Mouse (Mus musculus): ENCODE results near the gene Gna12. TPM values are rescaled to one million over a fixed set of nuclear protein-coding genes. Genes with fewer than 3 reads are reported as not detected.
A peak's percentile ranks its signal among the peaks of the same experiment; 100 is the strongest.

Gene Gna12
- polyA plus RNA-seq (2016; fragmentation: Nextera tagmentation; extraction: Ambion mirVana): 11.4 and 14.1 TPM in 2 replicates

- H3K27me3 ChIP-seq (replicated peaks; ENCODE audit: low read depth, poor library complexity, severe bottlenecking): no peaks in the 10 kb centered on the region
- H3K4me3 ChIP-seq: peak within 1 kb of the TSS; percentile 84
- peak within 1 kb of the TSS; percentile 92 for H3K27ac ChIP-seq (replicated peaks)
- peak; percentile 98 for DNase-seq (ENCODE audit: low spot score)
- peaks cover 37% of the 10 kb centered on the region for H3K4me1 ChIP-seq
- H3K36me3 ChIP-seq (replicated peaks): peaks cover 8% of the 10 kb centered on the region
- WGBS: under 1% methylated on average over 49 of the region's 49 CpGs
- no peaks in the 10 kb centered on the region for H3K9me3 ChIP-seq
Measured at GRCm38 (mm10) chr5:140830314-140831063, at the start of gene Gna12. Gene Gna12 (minus strand): TSS chr5:140830431.

- WGBS: 66% methylated on average over 6 of the region's 6 CpGs
- H3K27me3 ChIP-seq (replicated peaks; ENCODE audit: low read depth, poor library complexity, severe bottlenecking): no peaks in the 10 kb centered on the region
- H3K4me1 ChIP-seq: peaks cover 1% of the 10 kb centered on the region
- no peaks in the 10 kb centered on the region for H3K36me3 ChIP-seq (replicated peaks)
- H3K4me3 ChIP-seq: no peak overlapping the region
- H3K9me3 ChIP-seq: no peaks in the 10 kb centered on the region
- no peak for DNase-seq (ENCODE audit: low spot score)
- H3K27ac ChIP-seq (replicated peaks): no peak overlapping the region
Measured at GRCm38 (mm10) chr5:140878644-140879043, 48.4 kb upstream of the Gna12 start.

- Histone ChIP-seq H3K4me1 (peaks cover 32% of the 10 kb centered on the region), H3K9me3 (no peaks in the 10 kb centered on the region), H3K4me3 (no peak overlapping the region), H3K27ac (replicated peaks) (peak overlapping the region; percentile 63; the same call in 1 of the 2 replicates), H3K27me3 (replicated peaks; ENCODE audit: low read depth, poor library complexity, severe bottlenecking) (0 out of 2 replicates have a peak, but pooled peaks cover 3% of the 10 kb centered on the region), H3K36me3 (replicated peaks) (no peaks in the 10 kb centered on the region)
- WGBS: 81% methylated on average over 6 of the region's 6 CpGs
- DNase-seq (ENCODE audit: low spot score): no peak
Measured at GRCm38 (mm10) chr5:140873736-140874307, 43.6 kb upstream of the Gna12 start.

- H3K36me3 ChIP-seq (replicated peaks): no peaks in the 10 kb centered on the region
- DNase-seq (ENCODE audit: low spot score): peak; percentile 46
- 16% methylated on average over 18 of the region's 18 CpGs for WGBS
- no peaks in the 10 kb centered on the region for H3K9me3 ChIP-seq
- peaks cover 32% of the 10 kb centered on the region for H3K4me1 ChIP-seq
- peak overlapping the region; percentile 63 for H3K27ac ChIP-seq (replicated peaks)
- H3K4me3 ChIP-seq: peak overlapping the region; percentile 31
- 0 out of 2 replicates have a peak, but pooled peaks cover 3% of the 10 kb centered on the region for H3K27me3 ChIP-seq (replicated peaks; ENCODE audit: low read depth, poor library complexity, severe bottlenecking)
Measured at GRCm38 (mm10) chr5:140873039-140873551, 42.9 kb upstream of the Gna12 start.

- Histone ChIP-seq H3K27me3 (replicated peaks; ENCODE audit: low read depth, poor library complexity, severe bottlenecking) (0 out of 2 replicates have a peak, but pooled peaks cover 3% of the 10 kb centered on the region), H3K4me3 (peak overlapping the region; percentile 31), H3K4me1 (peaks cover 32% of the 10 kb centered on the region), H3K27ac (replicated peaks) (peak overlapping the region; percentile 63), H3K9me3 (no peaks in the 10 kb centered on the region), H3K36me3 (replicated peaks) (no peaks in the 10 kb centered on the region)
- 16% methylated on average over 11 of the region's 11 CpGs for WGBS
- peak; percentile 64 for DNase-seq (ENCODE audit: low spot score)
Measured at GRCm38 (mm10) chr5:140872532-140873038, 42.4 kb upstream of the Gna12 start.

GRCm38 (mm10) chr5:140871241-140871640 is 41.0 kb upstream of the Gna12 start:
- 74% methylated on average over 6 of the region's 6 CpGs for WGBS
- H3K36me3 ChIP-seq (replicated peaks): no peaks in the 10 kb centered on the region
- 0 out of 2 replicates have a peak, but pooled peaks cover 3% of the 10 kb centered on the region for H3K27me3 ChIP-seq (replicated peaks; ENCODE audit: low read depth, poor library complexity, severe bottlenecking)
- no peak overlapping the region for H3K27ac ChIP-seq (replicated peaks)
- H3K4me3 ChIP-seq: no peak overlapping the region
- no peaks in the 10 kb centered on the region for H3K9me3 ChIP-seq
- DNase-seq (ENCODE audit: low spot score): no peak
- H3K4me1 ChIP-seq: peaks cover 32% of the 10 kb centered on the region

GRCm38 (mm10) chr5:140869034-140869433 is 38.8 kb upstream of the Gna12 start:
- peaks cover 32% of the 10 kb centered on the region for H3K4me1 ChIP-seq
- H3K27me3 ChIP-seq (replicated peaks; ENCODE audit: low read depth, poor library complexity, severe bottlenecking): 0 out of 2 replicates have a peak, but pooled peaks cover 3% of the 10 kb centered on the region
- no peak overlapping the region for H3K27ac ChIP-seq (replicated peaks)
- H3K36me3 ChIP-seq (replicated peaks): no peaks in the 10 kb centered on the region
- no peaks in the 10 kb centered on the region for H3K9me3 ChIP-seq
- WGBS: 74% methylated on average over 2 of the region's 2 CpGs
- H3K4me3 ChIP-seq: no peak overlapping the region
- peak; percentile 46 for DNase-seq (ENCODE audit: low spot score)

- Histone ChIP-seq H3K27ac (replicated peaks) (no peak overlapping the region), H3K4me3 (no peak overlapping the region), H3K27me3 (replicated peaks; ENCODE audit: low read depth, poor library complexity, severe bottlenecking) (no peaks in the 10 kb centered on the region), H3K36me3 (replicated peaks) (no peaks in the 10 kb centered on the region), H3K9me3 (no peaks in the 10 kb centered on the region), H3K4me1 (0 out of 2 replicates have a peak, but pooled peaks cover 2% of the 10 kb centered on the region)
- no peak for DNase-seq (ENCODE audit: low spot score)
- WGBS: 87% methylated on average over 5 of the region's 5 CpGs
Measured at GRCm38 (mm10) chr5:140859730-140860129, 29.5 kb upstream of the Gna12 start.

GRCm38 (mm10) chr5:140858335-140858734 is 28.1 kb upstream of the Gna12 start:
- H3K9me3 ChIP-seq: no peaks in the 10 kb centered on the region
- H3K4me1 ChIP-seq: 0 out of 2 replicates have a peak, but pooled peaks cover 2% of the 10 kb centered on the region
- DNase-seq (ENCODE audit: low spot score): no peak
- WGBS: 94% methylated on average over 3 of the region's 3 CpGs
- H3K27ac ChIP-seq (replicated peaks): no peak overlapping the region
- no peak overlapping the region for H3K4me3 ChIP-seq
- H3K36me3 ChIP-seq (replicated peaks): no peaks in the 10 kb centered on the region
- no peaks in the 10 kb centered on the region for H3K27me3 ChIP-seq (replicated peaks; ENCODE audit: low read depth, poor library complexity, severe bottlenecking)

GRCm38 (mm10) chr5:140857432-140858154 is 27.4 kb upstream of the Gna12 start:
- Histone ChIP-seq H3K4me1 (0 out of 2 replicates have a peak, but pooled peaks cover 2% of the 10 kb centered on the region), H3K36me3 (replicated peaks) (no peaks in the 10 kb centered on the region), H3K4me3 (no peak overlapping the region), H3K27me3 (replicated peaks; ENCODE audit: low read depth, poor library complexity, severe bottlenecking) (no peaks in the 10 kb centered on the region), H3K27ac (replicated peaks) (no peak overlapping the region), H3K9me3 (no peaks in the 10 kb centered on the region)
- WGBS: 55% methylated on average over 8 of the region's 8 CpGs
- DNase-seq (ENCODE audit: low spot score): no peak

- 59% methylated on average over 11 of the region's 11 CpGs for WGBS
- H3K36me3 ChIP-seq (replicated peaks): no peaks in the 10 kb centered on the region
- no peak for DNase-seq (ENCODE audit: low spot score)
- H3K27ac ChIP-seq (replicated peaks): no peak overlapping the region; the same call in 1 of the 2 replicates
- H3K27me3 ChIP-seq (replicated peaks; ENCODE audit: low read depth, poor library complexity, severe bottlenecking): no peaks in the 10 kb centered on the region
- H3K9me3 ChIP-seq: no peaks in the 10 kb centered on the region
- H3K4me3 ChIP-seq: no peak overlapping the region
- 0 out of 2 replicates have a peak, but pooled peaks cover 2% of the 10 kb centered on the region for H3K4me1 ChIP-seq
Measured at GRCm38 (mm10) chr5:140855909-140856530, 25.8 kb upstream of the Gna12 start.

All from embryonic facial prominence, embryonic 10.5 days (tissue).